Mouse (Mus musculus): Measurements from ENCODE around the gene Ythdf1. TPM values are rescaled to one million over a fixed set of nuclear protein-coding genes. Genes with fewer than 3 reads are reported as not detected.

The Ythdf1 gene
- total and polyA plus RNA-seq, 2 experiments from 2014 or later = 27.7 to 51.0 TPM

GRCm38 (mm10) chr2:180892841-180893521 lies 27.8 kb downstream of the Ythdf1 start:
- Histone ChIP-seq H3K9me3 (replicated peaks; ENCODE audit: control insufficient read depth, low read length) (no peaks in the 10 kb centered on the region), H3K4me2 (ENCODE audit: low read depth, low read length) (peak overlapping the region; percentile 74), H3K4me1 (ENCODE audit: control insufficient read depth, insufficient read depth) (no peaks in the 10 kb centered on the region), H3K4me3 (ENCODE audit: low read depth, low read length) (peak overlapping the region; percentile 54), H3K9ac (replicated peaks; ENCODE audit: low read depth, low read length) (no peak overlapping the region), H3K36me3 (replicated peaks; ENCODE audit: control insufficient read depth, insufficient read depth, low read length) (no peaks in the 10 kb centered on the region), H3K27ac (ENCODE audit: low read depth) (no peak overlapping the region), H3K27me3 (ENCODE audit: control insufficient read depth, insufficient read depth, low read length) (peaks cover 95% of the 10 kb centered on the region)
- DNase-seq (ENCODE audit: low spot score) (no peak), ATAC-seq (ENCODE audit: insufficient read depth, low read depth) (no peak)
- TF ChIP-seq CTCF (IDR thresholded peaks at IDR 0.05; ENCODE audit: low read depth) = no peak
- TF ChIP-seq EP300 (IDR thresholded peaks at IDR 0.05; ENCODE audit: low read depth) = no peak
- WGBS = under 1% methylated on average over 91 of the region's 97 CpGs

GRCm38 (mm10) chr2:180891835-180892323 lies 28.9 kb downstream of the Ythdf1 start:
- ATAC-seq (ENCODE audit: insufficient read depth, low read depth) (no peak), DNase-seq (ENCODE audit: low spot score) (no peak)
- H3K27me3 ChIP-seq (ENCODE audit: control insufficient read depth, insufficient read depth, low read length) = peaks cover 98% of the 10 kb centered on the region
- H3K9me3 ChIP-seq (replicated peaks; ENCODE audit: control insufficient read depth, low read length) = no peaks in the 10 kb centered on the region
- 9% methylated on average over 9 of the region's 9 CpGs for WGBS
- no peak for TF ChIP-seq CTCF (IDR thresholded peaks at IDR 0.05; ENCODE audit: low read depth)
- no peak for TF ChIP-seq EP300 (IDR thresholded peaks at IDR 0.05; ENCODE audit: low read depth)
- H3K27ac ChIP-seq (ENCODE audit: low read depth) = no peak overlapping the region
- no peaks in the 10 kb centered on the region for H3K4me1 ChIP-seq (ENCODE audit: control insufficient read depth, insufficient read depth)
- no peak overlapping the region for H3K4me3 ChIP-seq (ENCODE audit: low read depth, low read length)
- no peaks in the 10 kb centered on the region for H3K36me3 ChIP-seq (replicated peaks; ENCODE audit: control insufficient read depth, insufficient read depth, low read length)
- H3K9ac ChIP-seq (replicated peaks; ENCODE audit: low read depth, low read length) = no peak overlapping the region
- no peak overlapping the region for H3K4me2 ChIP-seq (ENCODE audit: low read depth, low read length)

GRCm38 (mm10) chr2:180891075-180891834 lies 29.5 kb downstream of the Ythdf1 start:
- H3K9ac ChIP-seq (replicated peaks; ENCODE audit: low read depth, low read length) = no peak overlapping the region
- H3K27ac ChIP-seq (ENCODE audit: low read depth) = no peak overlapping the region
- TF ChIP-seq EP300 (IDR thresholded peaks at IDR 0.05; ENCODE audit: low read depth) = no peak
- TF ChIP-seq CTCF (IDR thresholded peaks at IDR 0.05; ENCODE audit: low read depth) = no peak
- no peaks in the 10 kb centered on the region for H3K4me1 ChIP-seq (ENCODE audit: control insufficient read depth, insufficient read depth)
- H3K4me3 ChIP-seq (ENCODE audit: low read depth, low read length) = peak overlapping the region; percentile 6; the same call in 1 of the 2 replicates
- no peaks in the 10 kb centered on the region for H3K36me3 ChIP-seq (replicated peaks; ENCODE audit: control insufficient read depth, insufficient read depth, low read length)
- H3K9me3 ChIP-seq (replicated peaks; ENCODE audit: control insufficient read depth, low read length) = no peaks in the 10 kb centered on the region
- no peak for ATAC-seq (ENCODE audit: insufficient read depth, low read depth)
- H3K4me2 ChIP-seq (ENCODE audit: low read depth, low read length) = no peak overlapping the region
- DNase-seq (ENCODE audit: low spot score) = no peak
- peaks cover 99% of the 10 kb centered on the region for H3K27me3 ChIP-seq (ENCODE audit: control insufficient read depth, insufficient read depth, low read length)
- WGBS = 2% methylated on average over 37 of the region's 37 CpGs

GRCm38 (mm10) chr2:180890422-180891074 lies 30.2 kb downstream of the Ythdf1 start:
- Histone ChIP-seq H3K9ac (replicated peaks; ENCODE audit: low read depth, low read length) (no peak overlapping the region), H3K27ac (ENCODE audit: low read depth) (no peak overlapping the region), H3K4me2 (ENCODE audit: low read depth, low read length) (no peak overlapping the region), H3K4me3 (ENCODE audit: low read depth, low read length) (peak overlapping the region; percentile 6; the same call in 1 of the 2 replicates), H3K27me3 (ENCODE audit: control insufficient read depth, insufficient read depth, low read length) (peaks cover 97% of the 10 kb centered on the region), H3K9me3 (replicated peaks; ENCODE audit: control insufficient read depth, low read length) (no peaks in the 10 kb centered on the region), H3K36me3 (replicated peaks; ENCODE audit: control insufficient read depth, insufficient read depth, low read length) (no peaks in the 10 kb centered on the region), H3K4me1 (ENCODE audit: control insufficient read depth, insufficient read depth) (no peaks in the 10 kb centered on the region)
- WGBS = 2% methylated on average over 25 of the region's 29 CpGs
- ATAC-seq (ENCODE audit: insufficient read depth, low read depth) (no peak), DNase-seq (ENCODE audit: low spot score) (no peak)
- TF ChIP-seq CTCF (IDR thresholded peaks at IDR 0.05; ENCODE audit: low read depth) (no peak), EP300 (IDR thresholded peaks at IDR 0.05; ENCODE audit: low read depth) (no peak)

GRCm38 (mm10) chr2:180889921-180890280 lies 30.8 kb downstream of the Ythdf1 start:
- Histone ChIP-seq H3K36me3 (replicated peaks; ENCODE audit: control insufficient read depth, insufficient read depth, low read length) (no peaks in the 10 kb centered on the region), H3K27ac (ENCODE audit: low read depth) (no peak overlapping the region), H3K4me3 (ENCODE audit: low read depth, low read length) (no peak overlapping the region), H3K9me3 (replicated peaks; ENCODE audit: control insufficient read depth, low read length) (no peaks in the 10 kb centered on the region), H3K4me1 (ENCODE audit: control insufficient read depth, insufficient read depth) (no peaks in the 10 kb centered on the region), H3K4me2 (ENCODE audit: low read depth, low read length) (no peak overlapping the region), H3K9ac (replicated peaks; ENCODE audit: low read depth, low read length) (no peak overlapping the region), H3K27me3 (ENCODE audit: control insufficient read depth, insufficient read depth, low read length) (peaks cover 97% of the 10 kb centered on the region)
- WGBS = 3% methylated on average over 4 of the region's 4 CpGs
- ATAC-seq (ENCODE audit: insufficient read depth, low read depth) = no peak
- DNase-seq (ENCODE audit: low spot score) = no peak
- no peak for TF ChIP-seq EP300 (IDR thresholded peaks at IDR 0.05; ENCODE audit: low read depth)
- no peak for TF ChIP-seq CTCF (IDR thresholded peaks at IDR 0.05; ENCODE audit: low read depth)
